Mouse (Mus musculus) MEL (cell line): Measurements from ENCODE around the gene Arfip1. TPM values are rescaled to one million over a fixed set of nuclear protein-coding genes. Genes with fewer than 3 reads are reported as not detected.

Experiments
- DNase-seq: peaks from one replicate; pipeline ENCODE4 v3.0.0; 2011; ENCODE audit warnings: low read depth, low spot score
- H3K27ac ChIP-seq: 2 replicates; pipeline ENCODE4 v1.5.1; 2012; ENCODE audit warnings: low read depth, mild to moderate bottlenecking, control low read depth, low read length, moderate library complexity; ENCODE audit not compliant: control insufficient read depth
- H3K27me3 ChIP-seq, 2 experiments: fragments of 150-350 bp in 1 of 2; sonication (generic) in 1 of 2; 2 replicates each; pipeline ENCODE4 v1.6.1; 2012; ENCODE audit warnings: low read length in 2 of 2, mild to moderate bottlenecking in 2 of 2, improper control_type of control experiment in 1 of 2, moderate library complexity in 1 of 2; ENCODE audit not compliant: insufficient read depth in 2 of 2, control insufficient read depth in 1 of 2
- H3K36me3 ChIP-seq, 2 experiments: 2 replicates each; pipeline ENCODE4 v1.6.1; 2012 to 2014; ENCODE audit warnings: low read length in 2 of 2, improper control_type of control experiment in 1 of 2, inconsistent platforms in 1 of 2, mild to moderate bottlenecking in 1 of 2; ENCODE audit not compliant: insufficient read depth in 2 of 2, control insufficient read depth in 1 of 2
- H3K4me1 ChIP-seq, 2 experiments: fragments of 150-350 bp in 1 of 2; sonication (generic) in 1 of 2; 2 replicates each; pipeline ENCODE4 v1.6.1; 2012; ENCODE audit warnings: low read length in 2 of 2, improper control_type of control experiment in 1 of 2, mild to moderate bottlenecking in 1 of 2; ENCODE audit not compliant: insufficient read depth in 2 of 2, control insufficient read depth in 1 of 2
- H3K4me3 ChIP-seq, 2 experiments: fragments of 150-350 bp in 1 of 2; sonication (generic) in 1 of 2; 2 replicates each; pipeline ENCODE4 v1.5.1; 2012; ENCODE audit warnings: low read depth in 2 of 2, low read length in 2 of 2, mild to moderate bottlenecking in 2 of 2, moderate library complexity in 2 of 2, control low read depth in 1 of 2, improper control_type of control experiment in 1 of 2; ENCODE audit not compliant: control insufficient read depth in 1 of 2, insufficient read depth in 1 of 2
- H3K79me2 ChIP-seq: 2 replicates; pipeline ENCODE4 v1.6.1; 2012; ENCODE audit warnings: mild to moderate bottlenecking, low read length, moderate library complexity; ENCODE audit not compliant: control insufficient read depth, poor library complexity, insufficient read depth
- H3K9ac ChIP-seq: 2 replicates; pipeline ENCODE4 v1.6.1; 2012; ENCODE audit warnings: low read depth, mild to moderate bottlenecking, control low read depth, low read length, moderate library complexity; ENCODE audit not compliant: control insufficient read depth, poor library complexity, severe bottlenecking
- H3K9me3 ChIP-seq: fragments of 150-350 bp; sonication (generic); replicated peaks from 2 replicates; pipeline ENCODE4 v1.6.1; 2012; ENCODE audit warnings: mild to moderate bottlenecking, low read length, improper control_type of control experiment, moderate library complexity; ENCODE audit not compliant: insufficient read depth
- CHD1 ChIP-seq: IDR thresholded peaks from 2 replicates; pipeline ENCODE4 v1.6.1; 2012; ENCODE audit warnings: low read depth, mild to moderate bottlenecking, inconsistent platforms, low read length, improper control_type of control experiment
- CTCF ChIP-seq, 3 experiments: IDR thresholded peaks in 2 of 3; conservative IDR thresholded peaks in 1 of 3; 2 replicates each; pipeline ENCODE4 v1.5.1; 2011 to 2012; ENCODE audit warnings: low read length in 3 of 3, low read depth in 2 of 3, mild to moderate bottlenecking in 2 of 3, improper control_type of control experiment in 1 of 3, inconsistent platforms in 1 of 3, mixed read lengths in 1 of 3, moderate library complexity in 1 of 3; ENCODE audit not compliant: control insufficient read depth in 1 of 3, insufficient read depth in 1 of 3, poor library complexity in 1 of 3, severe bottlenecking in 1 of 3
- E2F4 ChIP-seq: IDR thresholded peaks from 2 replicates; pipeline ENCODE4 v1.6.1; 2011; ENCODE audit warnings: low read depth, low read length, improper control_type of control experiment, borderline replicate concordance
- EP300 ChIP-seq, 2 experiments: IDR thresholded peaks; 2 replicates each; pipeline ENCODE4 v1.6.1; 2011; ENCODE audit warnings: improper control_type of control experiment in 2 of 2, low read length in 2 of 2, low read depth in 1 of 2, mild to moderate bottlenecking in 1 of 2
- ETS1 ChIP-seq: IDR thresholded peaks from 2 replicates; pipeline ENCODE4 v1.6.1; 2012; ENCODE audit warnings: low read depth, mild to moderate bottlenecking, inconsistent platforms, low read length, improper control_type of control experiment, moderate library complexity
- GATA1 ChIP-seq: IDR thresholded peaks from 2 replicates; pipeline ENCODE4 v1.6.1; 2011; ENCODE audit warnings: low read depth, low read length, improper control_type of control experiment
- HCFC1 ChIP-seq: IDR thresholded peaks from 2 replicates; pipeline ENCODE4 v1.6.1; 2012; ENCODE audit warnings: low read depth, mild to moderate bottlenecking, inconsistent platforms, low read length, improper control_type of control experiment, moderate library complexity
- MAX ChIP-seq: IDR thresholded peaks from 2 replicates; pipeline ENCODE4 v1.6.1; 2011; ENCODE audit warnings: low read length, improper control_type of control experiment
- MEF2A ChIP-seq: IDR thresholded peaks from 2 replicates; pipeline ENCODE4 v1.6.1; 2014; ENCODE audit warnings: low read depth, mild to moderate bottlenecking, inconsistent platforms, low read length, improper control_type of control experiment; ENCODE audit not compliant: poor library complexity, insufficient replicate concordance, severe bottlenecking; ENCODE audit errors: extremely low read depth
- MXI1 ChIP-seq: IDR thresholded peaks from 2 replicates; pipeline ENCODE4 v1.6.1; 2011; ENCODE audit warnings: mild to moderate bottlenecking, low read depth, low read length, improper control_type of control experiment
- NELFE ChIP-seq: IDR thresholded peaks from 2 replicates; pipeline ENCODE4 v1.6.1; 2011; ENCODE audit warnings: low read depth, low read length, improper control_type of control experiment
- POLR2AphosphoS2 ChIP-seq: IDR thresholded peaks from 2 replicates; pipeline ENCODE4 v1.6.1; 2011; ENCODE audit warnings: low read length, improper control_type of control experiment
- RCOR1 ChIP-seq: IDR thresholded peaks from 2 replicates; pipeline ENCODE4 v1.6.1; 2012; ENCODE audit warnings: low read depth, mild to moderate bottlenecking, inconsistent platforms, low read length, improper control_type of control experiment
- SMC3 ChIP-seq: IDR thresholded peaks from 2 replicates; pipeline ENCODE4 v1.6.1; 2011; ENCODE audit warnings: low read depth, low read length, improper control_type of control experiment
- TAL1 ChIP-seq: IDR thresholded peaks from 2 replicates; pipeline ENCODE4 v1.6.1; 2012; ENCODE audit warnings: mild to moderate bottlenecking, inconsistent platforms, low read length, moderate library complexity, mixed read lengths
- TBP ChIP-seq: IDR thresholded peaks from 2 replicates; pipeline ENCODE4 v1.8.0; 2011; ENCODE audit warnings: low read depth, low read length, improper control_type of control experiment
- TCF12 ChIP-seq: IDR thresholded peaks from 2 replicates; pipeline ENCODE4 v1.6.1; 2014; ENCODE audit warnings: low read depth, mild to moderate bottlenecking, inconsistent platforms, low read length, improper control_type of control experiment, moderate library complexity
- USF1 ChIP-seq: IDR thresholded peaks from 2 replicates; pipeline ENCODE4 v1.6.1; 2014; ENCODE audit warnings: low read depth, mild to moderate bottlenecking, inconsistent platforms, low read length, improper control_type of control experiment, moderate library complexity
- USF2 ChIP-seq, 2 experiments: IDR thresholded peaks; 2 replicates each; pipeline ENCODE4 v1.6.1; 2011 to 2012; ENCODE audit warnings: improper control_type of control experiment in 2 of 2, low read length in 2 of 2, borderline replicate concordance in 1 of 2, inconsistent platforms in 1 of 2, low read depth in 1 of 2, mild to moderate bottlenecking in 1 of 2; ENCODE audit not compliant: insufficient read depth in 1 of 2
- ZC3H11A ChIP-seq: IDR thresholded peaks from 2 replicates; pipeline ENCODE4 v1.6.1; 2012; ENCODE audit warnings: low read depth, mild to moderate bottlenecking, inconsistent platforms, low read length, improper control_type of control experiment
- ZKSCAN1 ChIP-seq: IDR thresholded peaks from 2 replicates; pipeline ENCODE4 v1.6.1; 2012; ENCODE audit warnings: low read depth, mild to moderate bottlenecking, inconsistent platforms, low read length, improper control_type of control experiment, moderate library complexity
- ZMIZ1 ChIP-seq: IDR thresholded peaks from 2 replicates; pipeline ENCODE4 v1.6.1; 2012; ENCODE audit warnings: low read depth, mild to moderate bottlenecking, inconsistent platforms, low read length, improper control_type of control experiment, moderate library complexity
- ZNF384 ChIP-seq: IDR thresholded peaks from 2 replicates; pipeline ENCODE4 v1.6.1; 2012; ENCODE audit warnings: low read depth, mild to moderate bottlenecking, inconsistent platforms, low read length, improper control_type of control experiment
- polyA plus RNA-seq, 2 experiments: library from polyadenylated mRNA; stranded (reverse) in 1 of 2; unstranded in 1 of 2; fragments of >175 nt in 1 of 2; fragments of >200 nt in 1 of 2; gene quantifications; 2 replicates each; pipeline versions ENCODE4 v1.2.1 to v1.2.4; 2012; ENCODE audit warnings: low replicate concordance in 2 of 2, low read depth in 1 of 2; ENCODE audit not compliant: insufficient read length in 2 of 2, insufficient read depth in 1 of 2, missing spikeins in 1 of 2
- total RNA-seq: library from RNA; depleted of rRNA; stranded (reverse); fragments of 300-350 nt; gene quantifications from 2 replicates; pipeline ENCODE4 v1.2.3, GENCODE M21; 2012

The Arfip1 gene
- total and polyA plus RNA-seq, 3 experiments = 12.5 to 15.4 TPM; not detected in 1

GRCm38 (mm10) chr3:84512774-84513515, 69.5 kb downstream of the Arfip1 start (continued):
- TF ChIP-seq MEF2A = no peak
- no peak for TF ChIP-seq ZKSCAN1
- no peak for TF ChIP-seq USF2 (IDR thresholded peaks at IDR 0.05; ENCODE audit: borderline replicate concordance in 1 of 2, insufficient read depth in 1 of 2, low read depth in 1 of 2, low read length in 2 of 2)
- TF ChIP-seq USF1 = no peak
- peak; percentile 72 for TF ChIP-seq TAL1
- no peak for TF ChIP-seq POLR2AphosphoS2
- peak; percentile 73 to 75; a peak in 3 of 4 replicates for TF ChIP-seq EP300 (IDR thresholded peaks at IDR 0.05; ENCODE audit: low read depth in 1 of 2, low read length in 2 of 2)
- no peak for TF ChIP-seq ZMIZ1
- no peak for TF ChIP-seq NELFE

- H3K27me3 ChIP-seq = no peaks in the 10 kb centered on the region
- H3K9ac ChIP-seq = no peak overlapping the region
- H3K79me2 ChIP-seq = no peaks in the 10 kb centered on the region
- H3K9me3 ChIP-seq = no peaks in the 10 kb centered on the region
- H3K27ac ChIP-seq = no peak overlapping the region
- H3K4me3 ChIP-seq = no peak overlapping the region
- H3K4me1 ChIP-seq = peaks cover 0 to 10% of the 10 kb centered on the region in 2 experiments; a peak in 2 of 4 replicates
- DNase-seq = peak; percentile 18
- H3K36me3 ChIP-seq = peaks cover 0 to 9% of the 10 kb centered on the region in 2 experiments; a peak in 2 of 4 replicates
- peak; percentile 59 for TF ChIP-seq GATA1
- 0 out of 2 replicates have a peak, but pooled peaks have one; percentile 33 for TF ChIP-seq TCF12
- TF ChIP-seq ETS1 = 0 out of 2 replicates have a peak, but pooled peaks have one; percentile 10
- TF ChIP-seq ZC3H11A = no peak
- no peak for TF ChIP-seq SMC3
- peak; percentile 13 to 49; a peak in 1 of 4 replicates for TF ChIP-seq EP300 (IDR thresholded peaks at IDR 0.05; ENCODE audit: low read depth in 1 of 2, low read length in 2 of 2)
- TF ChIP-seq HCFC1 = no peak
Observed at GRCm38 (mm10) chr3:84505193-84505592, 77.2 kb downstream of the Arfip1 start.

GRCm38 (mm10) chr3:84504291-84504690, 78.1 kb downstream of the Arfip1 start:
- no peaks in the 10 kb centered on the region for H3K27me3 ChIP-seq
- H3K79me2 ChIP-seq = no peaks in the 10 kb centered on the region
- TF ChIP-seq USF1 (no peak), MAX (no peak), CHD1 (no peak), MEF2A (no peak), TBP (no peak), ETS1 (no peak), CTCF (IDR thresholded peaks at IDR 0.05 in 2 of 3, conservative IDR thresholded peaks at IDR 0.05 in 1 of 3; ENCODE audit: control insufficient read depth in 1 of 3, insufficient read depth in 1 of 3, low read depth in 2 of 3, low read length in 3 of 3, poor library complexity in 1 of 3, severe bottlenecking in 1 of 3) (no peak), ZMIZ1 (no peak), MXI1 (no peak), RCOR1 (peak; percentile 89), EP300 (IDR thresholded peaks at IDR 0.05; ENCODE audit: low read depth in 1 of 2, low read length in 2 of 2) (peak in 1 of 2 experiments; percentile 16; a peak in 1 of 4 replicates), ZKSCAN1 (no peak), HCFC1 (no peak), ZNF384 (no peak), E2F4 (no peak)
- no peaks in the 10 kb centered on the region for H3K9me3 ChIP-seq
- H3K27ac ChIP-seq = no peak overlapping the region
- peaks cover 0 to 9% of the 10 kb centered on the region in 2 experiments; a peak in 2 of 4 replicates for H3K36me3 ChIP-seq
- peaks cover 0 to 10% of the 10 kb centered on the region in 2 experiments; a peak in 2 of 4 replicates for H3K4me1 ChIP-seq
- H3K9ac ChIP-seq = no peak overlapping the region
- no peak overlapping the region for H3K4me3 ChIP-seq
- DNase-seq = peak; percentile 79
